Mouse (Mus musculus): ENCODE measurements around the gene Rasal3. TPM values are rescaled to one million over a fixed set of nuclear protein-coding genes. Genes with fewer than 3 reads are reported as not detected.

Gene Rasal3
- polyA plus RNA-seq, 1 experiment from 2014 or later, result 2.1 TPM

DNA sequence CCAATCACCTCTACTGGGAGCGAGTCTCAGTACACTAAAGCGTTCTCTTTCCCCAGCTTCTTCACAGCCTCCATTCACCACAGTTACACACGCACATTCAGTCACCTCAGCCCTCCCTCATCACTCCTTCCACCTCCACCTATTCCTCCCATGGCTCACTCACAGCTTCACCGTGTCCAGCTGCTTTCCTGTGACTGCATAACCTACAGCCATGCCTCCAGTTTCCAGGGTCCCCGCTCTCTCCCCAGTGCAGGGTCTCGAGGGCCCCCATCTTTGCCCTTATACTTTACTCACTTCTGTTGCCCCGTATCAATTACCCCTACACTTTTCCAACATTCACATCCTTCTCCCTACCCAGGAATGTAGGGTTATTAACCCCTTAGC lies 15.4 kb downstream of the Rasal3 start:
- H3K4me3 ChIP-seq (replicated peaks), result peak overlapping the region; percentile 76
- peaks cover 21% of the 10 kb centered on the region for H3K27me3 ChIP-seq (replicated peaks)
- ATAC-seq (ENCODE audit: insufficient read depth, low FRiP score, low read depth), result no peak
- WGBS, result 38% methylated on average over 7 of the region's 7 CpGs
- H3K9me3 ChIP-seq, result no peaks in the 10 kb centered on the region
- no peak overlapping the region for H3K9ac ChIP-seq
- peak overlapping the region; percentile 98 for H3K4me2 ChIP-seq
- no peak overlapping the region for H3K27ac ChIP-seq
- H3K36me3 ChIP-seq, result peaks cover 17% of the 10 kb centered on the region; the same call in 1 of the 2 replicates
- H3K4me1 ChIP-seq, result peaks cover 9% of the 10 kb centered on the region; the same call in 1 of the 2 replicates

DNA sequence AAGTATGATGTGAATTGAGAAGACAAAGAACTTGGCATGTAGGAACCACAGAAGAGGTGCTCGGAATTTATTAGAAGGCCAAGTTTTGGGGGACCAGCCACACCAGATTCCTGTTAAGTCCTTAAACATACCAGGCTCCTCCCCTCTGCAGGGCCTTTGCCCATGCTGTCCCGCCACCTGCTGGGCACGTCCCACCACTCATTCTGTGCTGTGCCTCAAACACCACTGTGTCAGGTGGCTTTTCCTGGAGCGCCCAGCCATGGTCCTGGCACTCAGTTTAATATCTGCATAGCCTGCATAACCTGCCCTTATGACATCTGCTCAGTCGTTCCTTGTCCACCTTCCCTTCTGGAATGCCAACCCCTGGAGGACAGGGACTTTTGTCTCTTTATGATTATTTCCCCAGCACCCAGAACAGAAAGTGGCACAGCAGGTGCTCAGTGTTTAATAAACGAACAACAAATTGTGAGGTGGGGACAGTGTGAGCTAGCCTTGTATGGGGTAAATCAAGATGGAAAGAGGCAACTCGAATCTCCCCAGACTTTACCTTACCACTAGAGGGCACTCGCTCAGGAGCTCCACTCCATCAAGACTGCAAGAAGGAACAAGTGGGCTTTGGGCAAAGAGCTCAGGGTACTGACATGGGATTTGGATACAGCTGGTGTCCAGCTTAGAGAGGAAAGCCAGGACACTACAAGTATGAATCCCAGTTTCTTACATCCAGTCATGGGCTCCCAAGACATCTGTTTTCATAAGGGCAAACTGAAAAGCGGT lies 16.5 kb downstream of the Rasal3 start:
- H3K36me3 ChIP-seq, result peaks cover 21% of the 10 kb centered on the region; the same call in 1 of the 2 replicates
- no peak overlapping the region for H3K4me3 ChIP-seq (replicated peaks)
- WGBS, result 69% methylated on average over 9 of the region's 9 CpGs
- H3K27ac ChIP-seq, result no peak overlapping the region
- H3K4me1 ChIP-seq, result peaks cover 9% of the 10 kb centered on the region; the same call in 1 of the 2 replicates
- no peaks in the 10 kb centered on the region for H3K9me3 ChIP-seq
- H3K4me2 ChIP-seq, result no peak overlapping the region
- peaks cover 11% of the 10 kb centered on the region for H3K27me3 ChIP-seq (replicated peaks)
- no peak overlapping the region for H3K9ac ChIP-seq
- no peak for ATAC-seq (ENCODE audit: insufficient read depth, low FRiP score, low read depth)

DNA sequence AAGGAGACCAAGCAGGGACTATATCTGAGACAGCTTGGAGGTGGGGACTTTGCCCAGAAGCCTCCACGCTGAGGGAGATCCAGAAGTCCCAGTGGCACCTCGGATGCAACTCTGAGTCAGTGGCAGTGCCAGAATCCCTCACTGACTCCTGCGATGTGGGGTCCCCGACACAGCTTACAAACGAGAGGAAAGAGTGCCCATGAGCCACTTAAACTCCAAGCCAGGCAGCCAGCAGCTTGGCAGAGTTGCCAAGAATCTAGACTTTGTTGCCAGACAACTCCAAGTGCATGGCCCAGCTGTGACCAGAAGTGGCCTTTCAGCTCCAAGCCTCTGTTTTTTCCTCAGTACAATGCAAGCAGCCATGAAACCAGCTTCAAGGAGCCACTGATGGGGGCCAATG lies 19.7 kb downstream of the Rasal3 start:
- no peaks in the 10 kb centered on the region for H3K27me3 ChIP-seq (replicated peaks)
- no peaks in the 10 kb centered on the region for H3K9me3 ChIP-seq
- no peak overlapping the region for H3K9ac ChIP-seq
- H3K36me3 ChIP-seq, result peaks cover 21% of the 10 kb centered on the region; the same call in 1 of the 2 replicates
- no peak overlapping the region for H3K4me3 ChIP-seq (replicated peaks)
- 86% methylated on average over 5 of the region's 5 CpGs for WGBS
- H3K4me2 ChIP-seq, result no peak overlapping the region
- ATAC-seq (ENCODE audit: insufficient read depth, low FRiP score, low read depth), result no peak
- no peak overlapping the region for H3K27ac ChIP-seq
- peaks cover 8% of the 10 kb centered on the region; the same call in 1 of the 2 replicates for H3K4me1 ChIP-seq

DNA sequence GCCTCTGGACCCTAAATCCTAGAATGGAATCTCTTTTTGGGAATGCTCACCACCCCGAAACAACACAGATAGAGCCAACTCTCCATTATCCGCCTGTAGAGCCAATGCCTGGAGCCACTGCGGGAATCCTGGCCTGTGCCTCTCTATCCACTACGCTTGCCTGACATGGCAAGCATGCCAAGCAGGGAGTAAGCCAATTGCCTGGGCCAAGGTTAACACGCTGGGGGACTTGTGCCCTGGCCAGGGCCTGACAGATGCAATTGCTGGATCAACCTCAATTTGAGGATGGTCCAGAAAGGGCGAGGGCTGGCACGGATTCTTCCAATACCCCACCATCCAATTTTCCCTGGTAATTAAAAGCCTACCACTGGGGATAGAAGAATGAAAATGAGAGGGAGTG lies 20.8 kb downstream of the Rasal3 start:
- Histone ChIP-seq H3K27me3 (replicated peaks) (no peaks in the 10 kb centered on the region), H3K9ac (no peak overlapping the region), H3K4me1 (no peaks in the 10 kb centered on the region), H3K36me3 (peaks cover 24% of the 10 kb centered on the region; the same call in 1 of the 2 replicates), H3K9me3 (no peaks in the 10 kb centered on the region), H3K4me2 (no peak overlapping the region), H3K4me3 (replicated peaks) (no peak overlapping the region), H3K27ac (no peak overlapping the region)
- ATAC-seq (ENCODE audit: insufficient read depth, low FRiP score, low read depth), result no peak
- 91% methylated on average over 7 of the region's 7 CpGs for WGBS

- 70% methylated on average over 2 of the region's 2 CpGs for WGBS
- Histone ChIP-seq H3K36me3 (peaks cover 24% of the 10 kb centered on the region), H3K27ac (no peak overlapping the region), H3K4me3 (replicated peaks) (no peak overlapping the region), H3K4me1 (no peaks in the 10 kb centered on the region), H3K9ac (no peak overlapping the region), H3K27me3 (replicated peaks) (no peaks in the 10 kb centered on the region), H3K4me2 (no peak overlapping the region), H3K9me3 (no peaks in the 10 kb centered on the region)
- no peak for ATAC-seq (ENCODE audit: insufficient read depth, low FRiP score, low read depth)
These were observed 24.6 kb downstream of the Rasal3 start for GRCm38 (mm10) chr17:32378786-32379185.

DNA sequence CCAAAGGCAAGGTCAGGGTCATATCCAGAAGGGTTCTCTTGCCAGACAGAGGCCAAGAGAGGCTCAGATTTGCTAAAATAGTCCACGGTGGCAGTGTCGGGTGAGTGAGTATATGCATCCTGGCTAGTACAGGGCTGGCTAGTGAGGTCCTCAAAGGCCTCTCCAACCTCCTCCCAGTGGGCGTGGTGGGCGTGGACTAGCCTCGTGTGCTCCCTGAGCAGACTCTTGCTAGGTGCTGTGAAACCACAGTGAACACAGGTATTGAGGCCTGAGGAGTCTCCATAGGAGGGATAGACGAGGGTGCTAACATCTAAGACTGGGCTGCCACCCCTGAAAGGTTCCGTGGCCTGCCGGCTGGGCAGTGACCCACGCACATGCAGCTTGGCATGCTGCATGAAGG lies 26.2 kb downstream of the Rasal3 start:
- H3K9me3 ChIP-seq, result no peaks in the 10 kb centered on the region
- ATAC-seq (ENCODE audit: insufficient read depth, low FRiP score, low read depth), result 0 out of 2 replicates have a peak, but pooled peaks have one; percentile 14
- H3K4me3 ChIP-seq (replicated peaks), result no peak overlapping the region
- H3K36me3 ChIP-seq, result peaks cover 14% of the 10 kb centered on the region; the same call in 1 of the 2 replicates
- H3K9ac ChIP-seq, result no peak overlapping the region
- no peak overlapping the region for H3K27ac ChIP-seq
- no peaks in the 10 kb centered on the region for H3K4me1 ChIP-seq
- H3K27me3 ChIP-seq (replicated peaks), result no peaks in the 10 kb centered on the region
- whole genome bisulfite sequencing, result 74% methylated on average over 9 of the region's 9 CpGs
- H3K4me2 ChIP-seq, result no peak overlapping the region

DNA sequence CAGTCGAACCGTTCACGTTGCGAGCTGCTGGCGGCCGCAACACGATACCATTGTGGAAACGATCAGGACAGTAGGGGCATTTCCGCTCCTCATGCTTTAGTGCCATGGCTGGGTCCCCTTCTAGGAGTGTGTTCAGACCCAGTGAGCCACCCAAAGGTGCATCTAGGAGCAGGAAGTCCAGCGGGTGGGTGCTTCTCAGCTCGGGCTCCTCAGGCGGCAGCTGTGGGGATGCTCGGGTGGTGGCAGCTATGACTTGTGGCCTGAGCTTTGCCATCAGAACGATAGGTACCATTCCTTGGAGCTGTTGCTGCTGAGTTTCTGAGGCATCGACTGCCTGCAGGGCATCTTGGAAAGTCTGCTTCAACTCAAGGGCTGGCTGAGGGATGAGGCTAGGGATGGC lies 26.9 kb downstream of the Rasal3 start:
- H3K36me3 ChIP-seq, result peaks cover 14% of the 10 kb centered on the region; the same call in 1 of the 2 replicates
- ATAC-seq (ENCODE audit: insufficient read depth, low FRiP score, low read depth), result peak; percentile 27; the same call in 1 of the 2 replicates
- no peak overlapping the region for H3K4me3 ChIP-seq (replicated peaks)
- 0 out of 2 replicates have a peak overlapping the region, but pooled peaks have one; percentile 16 for H3K27ac ChIP-seq
- no peaks in the 10 kb centered on the region for H3K27me3 ChIP-seq (replicated peaks)
- no peaks in the 10 kb centered on the region for H3K9me3 ChIP-seq
- H3K9ac ChIP-seq, result no peak overlapping the region
- no peaks in the 10 kb centered on the region for H3K4me1 ChIP-seq
- 84% methylated on average over 15 of the region's 15 CpGs for WGBS
- no peak overlapping the region for H3K4me2 ChIP-seq

DNA sequence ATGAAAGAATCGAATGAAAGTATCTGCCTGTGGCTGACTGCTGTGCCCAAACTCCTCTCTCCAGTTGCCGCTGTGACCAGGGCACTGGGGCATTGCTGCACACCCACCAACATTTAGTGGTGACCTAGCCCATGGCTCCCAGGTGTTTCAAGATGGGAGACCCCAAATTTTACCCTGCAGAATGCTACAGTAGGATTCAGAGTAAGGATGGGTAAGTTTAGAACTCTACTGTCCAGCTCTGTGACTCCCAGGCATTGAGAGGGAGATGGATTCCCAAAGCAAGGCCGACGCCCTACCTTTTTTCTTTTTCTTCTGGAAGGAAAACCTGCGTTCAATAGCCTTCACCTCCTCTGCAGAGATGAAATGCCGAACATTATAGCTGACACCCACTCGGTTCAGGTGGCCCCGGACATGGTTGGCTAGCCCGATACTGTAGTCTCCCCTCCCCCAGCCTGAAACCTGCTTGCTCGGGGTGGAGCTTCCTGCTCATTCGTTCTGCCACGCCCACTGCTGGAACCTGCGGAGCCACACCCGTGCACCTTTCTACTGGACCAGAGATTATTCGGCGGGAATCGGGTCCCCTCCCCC lies 34.3 kb downstream of the Rasal3 start:
- 0 out of 2 replicates have a peak, but pooled peaks cover 3% of the 10 kb centered on the region for H3K36me3 ChIP-seq
- peak; percentile 73 for ATAC-seq (ENCODE audit: insufficient read depth, low FRiP score, low read depth)
- peak overlapping the region; percentile 44 for H3K4me2 ChIP-seq
- peaks cover 5% of the 10 kb centered on the region; the same call in 1 of the 2 replicates for H3K4me1 ChIP-seq
- no peaks in the 10 kb centered on the region for H3K27me3 ChIP-seq (replicated peaks)
- no peak overlapping the region for H3K9ac ChIP-seq
- peak overlapping the region; percentile 38 for H3K4me3 ChIP-seq (replicated peaks)
- H3K9me3 ChIP-seq, result no peaks in the 10 kb centered on the region
- 17% methylated on average over 12 of the region's 17 CpGs for WGBS
- peak overlapping the region; percentile 63 for H3K27ac ChIP-seq

DNA sequence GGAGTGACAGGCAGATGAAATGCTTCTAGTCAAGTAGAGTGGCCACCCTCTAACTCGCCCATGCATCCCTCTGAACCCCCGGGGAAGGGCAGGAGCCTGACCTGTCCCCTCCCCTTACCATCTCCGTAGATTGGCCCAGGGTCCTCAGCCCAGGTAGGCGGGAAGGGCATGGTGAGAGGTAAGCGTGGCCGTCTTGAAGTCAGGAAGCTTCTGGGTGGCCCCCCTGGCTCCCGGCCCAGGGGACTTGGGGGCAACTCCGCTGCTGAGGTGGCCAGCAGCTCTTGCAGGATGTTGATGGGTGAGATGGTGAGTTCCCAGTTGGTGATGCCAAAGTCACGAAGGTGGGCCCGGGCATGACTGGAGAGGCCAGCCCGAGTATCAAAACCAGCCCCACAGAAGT lies 35.7 kb downstream of the Rasal3 start:
- H3K4me1 ChIP-seq, result peaks cover 12% of the 10 kb centered on the region
- ATAC-seq (ENCODE audit: insufficient read depth, low FRiP score, low read depth), result no peak

GRCm38 (mm10) chr17:32365296-32365695 lies 38.1 kb downstream of the Rasal3 start:
- H3K27me3 ChIP-seq (replicated peaks), result no peaks in the 10 kb centered on the region
- no peaks in the 10 kb centered on the region for H3K9me3 ChIP-seq
- H3K4me2 ChIP-seq, result no peak overlapping the region
- 60% methylated on average over 1 of the region's 1 CpGs for WGBS
- no peak overlapping the region for H3K9ac ChIP-seq
- H3K27ac ChIP-seq, result 0 out of 2 replicates have a peak overlapping the region, but pooled peaks have one; percentile 73
- H3K36me3 ChIP-seq, result peaks cover 14% of the 10 kb centered on the region
- peaks cover 22% of the 10 kb centered on the region for H3K4me1 ChIP-seq
- ATAC-seq (ENCODE audit: insufficient read depth, low FRiP score, low read depth), result no peak
- no peak overlapping the region for H3K4me3 ChIP-seq (replicated peaks)

More for the DNA sequence above, 35.7 kb downstream of the Rasal3 start:
- Histone ChIP-seq H3K27ac (no peak overlapping the region), H3K4me3 (replicated peaks) (no peak overlapping the region), H3K4me2 (no peak overlapping the region), H3K9ac (no peak overlapping the region), H3K27me3 (replicated peaks) (no peaks in the 10 kb centered on the region), H3K9me3 (no peaks in the 10 kb centered on the region), H3K36me3 (0 out of 2 replicates have a peak, but pooled peaks cover 3% of the 10 kb centered on the region)
- WGBS, result 87% methylated on average over 11 of the region's 11 CpGs

- peaks cover 22% of the 10 kb centered on the region for H3K4me1 ChIP-seq
- H3K4me2 ChIP-seq, result peak overlapping the region; percentile 58
- H3K9me3 ChIP-seq, result no peaks in the 10 kb centered on the region
- ATAC-seq (ENCODE audit: insufficient read depth, low FRiP score, low read depth), result no peak
- peaks cover 19% of the 10 kb centered on the region for H3K36me3 ChIP-seq
- H3K27me3 ChIP-seq (replicated peaks), result no peaks in the 10 kb centered on the region
- WGBS, result 52% methylated on average over 5 of the region's 5 CpGs
- H3K4me3 ChIP-seq (replicated peaks), result peak overlapping the region; percentile 94
- no peak overlapping the region for H3K9ac ChIP-seq
- peak overlapping the region; percentile 73 for H3K27ac ChIP-seq
These were observed 38.5 kb downstream of the Rasal3 start for GRCm38 (mm10) chr17:32364850-32365249.

DNA sequence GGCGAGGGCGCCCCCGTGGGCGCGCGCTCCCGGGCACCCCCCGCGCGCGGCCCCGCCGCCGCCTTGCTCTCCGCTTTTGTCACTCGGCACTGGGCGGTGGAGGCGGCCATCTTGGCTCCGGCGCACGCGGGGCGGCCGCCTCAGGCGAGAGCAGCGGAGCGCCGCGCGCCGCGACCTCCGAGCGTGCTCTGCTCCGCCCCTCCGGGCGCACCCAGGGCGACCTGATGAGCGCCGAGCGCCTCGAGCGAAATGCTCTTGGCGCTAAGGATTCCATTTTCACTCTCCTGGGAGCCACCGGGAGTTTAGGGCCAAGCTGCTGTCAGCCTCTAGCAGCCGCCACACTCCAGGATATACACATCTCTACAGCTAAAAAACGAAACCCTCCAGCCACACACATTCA lies 39.1 kb downstream of the Rasal3 start:
- ATAC-seq (ENCODE audit: insufficient read depth, low FRiP score, low read depth), result peak; percentile 93
- H3K9ac ChIP-seq, result peak overlapping the region; percentile 97
- peak overlapping the region; percentile 94 for H3K4me3 ChIP-seq (replicated peaks)
- H3K27me3 ChIP-seq (replicated peaks), result no peaks in the 10 kb centered on the region
- under 1% methylated on average over 46 of the region's 47 CpGs for WGBS
- peaks cover 22% of the 10 kb centered on the region for H3K4me1 ChIP-seq
- peak overlapping the region; percentile 62 for H3K4me2 ChIP-seq
- no peaks in the 10 kb centered on the region for H3K9me3 ChIP-seq
- peaks cover 23% of the 10 kb centered on the region for H3K36me3 ChIP-seq
- peak overlapping the region; percentile 73 for H3K27ac ChIP-seq

Measured in stomach, embryonic 15.5 days (tissue).